Mouse (Mus musculus): ENCODE results near the gene Zfp750. TPM values are rescaled to one million over a fixed set of nuclear protein-coding genes. Genes with fewer than 3 reads are reported as not detected.

Zfp750 gene
- total and polyA plus RNA-seq, 3 experiments = 0.06 to 0.08 TPM; not detected in 1

- TF ChIP-seq CTCF (IDR thresholded peaks at IDR 0.05 in 2 of 3, conservative IDR thresholded peaks at IDR 0.05 in 1 of 3; ENCODE audit: control insufficient read depth in 1 of 3, insufficient read depth in 1 of 3, low read depth in 2 of 3, low read length in 3 of 3, poor library complexity in 1 of 3, severe bottlenecking in 1 of 3) = no peak
Measured at GRCm38 (mm10) chr11:121547234-121547633, 28.1 kb upstream of the Zfp750 start (continued).

- Histone ChIP-seq H3K79me2 (ENCODE audit: control insufficient read depth, insufficient read depth, low read length, poor library complexity) (no peaks in the 10 kb centered on the region), H3K9me3 (replicated peaks; ENCODE audit: insufficient read depth, low read length) (no peaks in the 10 kb centered on the region), H3K4me1 (ENCODE audit: control insufficient read depth in 1 of 2, insufficient read depth in 2 of 2, low read length in 2 of 2) (peaks cover 29 to 30% of the 10 kb centered on the region in 2 experiments), H3K4me3 (ENCODE audit: control insufficient read depth in 1 of 2, insufficient read depth in 1 of 2, low read depth in 2 of 2, low read length in 2 of 2) (no peak overlapping the region), H3K27ac (ENCODE audit: control insufficient read depth, low read depth, low read length) (no peak overlapping the region), H3K9ac (ENCODE audit: control insufficient read depth, low read depth, low read length, poor library complexity, severe bottlenecking) (no peak overlapping the region), H3K36me3 (ENCODE audit: control insufficient read depth in 1 of 2, insufficient read depth in 2 of 2, low read length in 2 of 2) (peaks cover 2 to 20% of the 10 kb centered on the region in 2 experiments), H3K27me3 (ENCODE audit: control insufficient read depth in 1 of 2, insufficient read depth in 2 of 2, low read length in 2 of 2) (no peaks in the 10 kb centered on the region)
- no peak for TF ChIP-seq RAD21 (IDR thresholded peaks at IDR 0.05; ENCODE audit: low read depth, low read length)
- TF ChIP-seq MYC (IDR thresholded peaks at IDR 0.05; ENCODE audit: low read depth, low read length) = no peak
- TF ChIP-seq ZKSCAN1 (IDR thresholded peaks at IDR 0.05; ENCODE audit: low read depth, low read length) = no peak
- TF ChIP-seq POLR2A (IDR thresholded peaks at IDR 0.05; ENCODE audit: control insufficient read depth in 1 of 2, insufficient read depth in 1 of 2, low read depth in 1 of 2, low read length in 2 of 2, poor library complexity in 1 of 2) = no peak
- TF ChIP-seq NELFE (IDR thresholded peaks at IDR 0.05; ENCODE audit: low read depth, low read length) = no peak
- TF ChIP-seq ZNF384 (IDR thresholded peaks at IDR 0.05; ENCODE audit: low read depth, low read length) = no peak
- TF ChIP-seq MAFK (IDR thresholded peaks at IDR 0.05; ENCODE audit: borderline replicate concordance, low read depth, low read length) = no peak
- no peak for TF ChIP-seq USF1 (IDR thresholded peaks at IDR 0.05; ENCODE audit: low read depth, low read length)
- no peak for TF ChIP-seq POLR2AphosphoS2 (IDR thresholded peaks at IDR 0.05; ENCODE audit: low read length)
- no peak for TF ChIP-seq GATA1 (IDR thresholded peaks at IDR 0.05; ENCODE audit: low read depth, low read length)
- TF ChIP-seq JUND (IDR thresholded peaks at IDR 0.05; ENCODE audit: low read depth, low read length) = no peak
- TF ChIP-seq SMC3 (IDR thresholded peaks at IDR 0.05; ENCODE audit: low read depth, low read length) = no peak
- peak; percentile 30 for DNase-seq (ENCODE audit: low read depth, low spot score)
Measured at GRCm38 (mm10) chr11:121545398-121546034, 26.4 kb upstream of the Zfp750 start.

DNA sequence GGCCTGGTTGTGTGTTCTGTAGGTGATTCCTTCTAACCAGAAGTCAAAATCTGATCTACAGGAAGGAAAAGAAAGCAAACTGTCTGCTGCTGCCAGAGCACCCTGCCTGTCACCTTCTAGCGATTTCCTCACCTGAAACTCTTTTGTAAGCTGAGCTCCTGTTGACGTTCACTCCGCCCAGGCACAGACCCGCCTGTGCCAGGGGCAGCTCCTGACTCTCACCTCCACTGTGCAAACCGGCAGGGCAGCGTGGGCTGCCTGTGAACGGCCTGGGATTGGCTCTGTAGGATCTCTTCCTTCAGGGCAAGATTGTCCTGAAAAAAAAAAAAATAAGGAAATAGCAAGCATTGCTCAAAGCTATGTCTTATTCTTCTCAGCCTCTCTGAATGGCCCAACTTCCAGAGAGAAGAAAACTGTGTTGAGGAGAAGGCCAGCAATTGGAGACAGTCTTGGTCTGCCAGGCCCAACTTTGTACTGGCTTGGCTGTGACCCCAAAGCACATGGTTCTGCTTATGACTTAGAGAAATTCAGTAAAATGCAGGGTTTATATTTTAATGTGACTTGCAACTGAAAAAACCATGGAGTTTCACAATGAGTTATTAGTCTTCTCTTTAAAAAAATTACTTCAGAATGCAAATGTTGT lies 25.7 kb upstream of the Zfp750 start:
- Histone ChIP-seq H3K79me2 (ENCODE audit: control insufficient read depth, insufficient read depth, low read length, poor library complexity) (no peaks in the 10 kb centered on the region), H3K36me3 (ENCODE audit: control insufficient read depth in 1 of 2, insufficient read depth in 2 of 2, low read length in 2 of 2) (peaks cover 2 to 20% of the 10 kb centered on the region in 2 experiments), H3K27ac (ENCODE audit: control insufficient read depth, low read depth, low read length) (no peak overlapping the region), H3K27me3 (ENCODE audit: control insufficient read depth in 1 of 2, insufficient read depth in 2 of 2, low read length in 2 of 2) (no peaks in the 10 kb centered on the region), H3K9me3 (replicated peaks; ENCODE audit: insufficient read depth, low read length) (no peaks in the 10 kb centered on the region), H3K4me3 (ENCODE audit: control insufficient read depth in 1 of 2, insufficient read depth in 1 of 2, low read depth in 2 of 2, low read length in 2 of 2) (no peak overlapping the region), H3K9ac (ENCODE audit: control insufficient read depth, low read depth, low read length, poor library complexity, severe bottlenecking) (no peak overlapping the region), H3K4me1 (ENCODE audit: control insufficient read depth in 1 of 2, insufficient read depth in 2 of 2, low read length in 2 of 2) (peaks cover 29% of the 10 kb centered on the region in 2 experiments)
- DNase-seq (ENCODE audit: low read depth, low spot score) = no peak
- TF ChIP-seq TBP (IDR thresholded peaks at IDR 0.05; ENCODE audit: low read depth, low read length) = no peak
- TF ChIP-seq RAD21 (IDR thresholded peaks at IDR 0.05; ENCODE audit: low read depth, low read length) = no peak
- no peak for TF ChIP-seq ETS1 (IDR thresholded peaks at IDR 0.05; ENCODE audit: low read depth, low read length)
- 0 out of 2 replicates have a peak, but pooled peaks have one; percentile 12 for TF ChIP-seq ELF1 (IDR thresholded peaks at IDR 0.05; ENCODE audit: low read depth, low read length)
